Mouse (Mus musculus) midbrain, embryonic 14.5 days (tissue): Measurements from ENCODE around the gene Xrcc6. TPM values are rescaled to one million over a fixed set of nuclear protein-coding genes. Genes with fewer than 3 reads are reported as not detected.

ENCODE experiments used
- ATAC-seq: fragments of 200-750 bp; cut with Nextera tagmentation; 2 replicates; pipeline ENCODE4 v1.8.0; 2017; ENCODE audit warnings: moderate number of reproducible peaks, moderate library complexity; ENCODE audit not compliant: low FRiP score, low TSS enrichment
- DNase-seq: peaks from one replicate; pipeline ENCODE4 v3.0.0-alpha.2; 2015
- H3K27ac ChIP-seq: fragments of 300-500 bp; sonication (generic); replicated peaks from 2 replicates; pipeline ENCODE4 v1.5.1; 2014; ENCODE audit warnings: mild to moderate bottlenecking, low read depth, low read length, moderate library complexity
- H3K27me3 ChIP-seq: fragments of 300-500 bp; sonication (generic); 2 replicates; pipeline ENCODE4 v1.6.1; 2014; ENCODE audit warnings: low read length, control low read depth, mixed read lengths; ENCODE audit not compliant: control insufficient read depth, insufficient read depth
- H3K36me3 ChIP-seq: fragments of 300-500 bp; sonication (generic); 2 replicates; pipeline ENCODE4 v1.6.1; 2014; ENCODE audit warnings: low read length, control low read depth; ENCODE audit not compliant: control insufficient read depth, insufficient read depth
- H3K4me1 ChIP-seq: fragments of 300-500 bp; sonication (generic); 2 replicates; pipeline ENCODE4 v1.6.1; 2014; ENCODE audit warnings: mild to moderate bottlenecking, antibody characterized with exemption, low read length, control low read depth; ENCODE audit not compliant: control insufficient read depth, insufficient read depth
- H3K4me2 ChIP-seq: fragments of 300-500 bp; sonication (generic); 2 replicates; pipeline ENCODE4 v1.6.1; 2014; ENCODE audit warnings: mild to moderate bottlenecking, low read length, moderate library complexity
- H3K4me3 ChIP-seq: fragments of 300-500 bp; sonication (generic); replicated peaks from 2 replicates; pipeline ENCODE4 v1.5.1; 2014; ENCODE audit warnings: low read depth, low read length
- H3K9ac ChIP-seq: fragments of 300-500 bp; sonication (generic); replicated peaks from 2 replicates; pipeline ENCODE4 v1.6.1; 2014; ENCODE audit warnings: mild to moderate bottlenecking, low read length, moderate library complexity
- H3K9me3 ChIP-seq: fragments of 300-500 bp; sonication (generic); 2 replicates; pipeline ENCODE4 v1.6.1; 2016; ENCODE audit warnings: low read length, control low read depth, mixed read lengths; ENCODE audit not compliant: control insufficient read depth
- WGBS: fragments of 180-500 bp; shearing (Covaris S2); extraction: QIAGEN DNeasy Blood & Tissue Kit; methylation state at CpG from one replicate; pipeline ENCODE4 v1.1.7; 2014; 5-methylcytosine and 5-hydroxymethylcytosine counted together
- polyA plus RNA-seq: library from polyadenylated mRNA; unstranded; fragments of >200 nt; fragmentation: Nextera tagmentation; extraction: Ambion mirVana; gene quantifications from 2 replicates; pipeline ENCODE4 v1.2.1, GENCODE M21; 2014

Gene Xrcc6
- polyA plus RNA-seq, 1 experiment from 2014 or later: 36.9 TPM

GRCm38 (mm10) chr15:81949476-81950131 is 38.0 kb upstream of the Xrcc6 start:
- no peaks in the 10 kb centered on the region for H3K4me1 ChIP-seq
- H3K9me3 ChIP-seq: no peaks in the 10 kb centered on the region
- no peak overlapping the region for H3K9ac ChIP-seq
- ATAC-seq (no peak), DNase-seq (no peak)
- H3K27ac ChIP-seq: no peak overlapping the region
- H3K27me3 ChIP-seq: no peaks in the 10 kb centered on the region
- no peak overlapping the region for H3K4me2 ChIP-seq
- peaks cover 60% of the 10 kb centered on the region for H3K36me3 ChIP-seq
- 76% methylated on average over 11 of the region's 11 CpGs for WGBS
- H3K4me3 ChIP-seq: no peak overlapping the region

GRCm38 (mm10) chr15:81950716-81951115 is 36.9 kb upstream of the Xrcc6 start:
- Histone ChIP-seq H3K27me3 (no peaks in the 10 kb centered on the region), H3K4me1 (no peaks in the 10 kb centered on the region), H3K36me3 (peaks cover 68% of the 10 kb centered on the region), H3K9ac (no peak overlapping the region), H3K27ac (no peak overlapping the region), H3K4me2 (no peak overlapping the region), H3K4me3 (no peak overlapping the region), H3K9me3 (no peaks in the 10 kb centered on the region)
- ATAC-seq: no peak
- no peak for DNase-seq
- WGBS: 89% methylated on average over 5 of the region's 5 CpGs

GRCm38 (mm10) chr15:81951159-81951558 is 36.5 kb upstream of the Xrcc6 start:
- no peak overlapping the region for H3K9ac ChIP-seq
- H3K4me2 ChIP-seq: no peak overlapping the region
- peaks cover 68% of the 10 kb centered on the region for H3K36me3 ChIP-seq
- H3K4me1 ChIP-seq: no peaks in the 10 kb centered on the region
- ATAC-seq (no peak), DNase-seq (no peak)
- no peak overlapping the region for H3K27ac ChIP-seq
- WGBS: 94% methylated on average over 9 of the region's 9 CpGs
- no peak overlapping the region for H3K4me3 ChIP-seq
- H3K27me3 ChIP-seq: no peaks in the 10 kb centered on the region
- no peaks in the 10 kb centered on the region for H3K9me3 ChIP-seq

GRCm38 (mm10) chr15:81952310-81952709 is 35.3 kb upstream of the Xrcc6 start:
- Histone ChIP-seq H3K9me3 (no peaks in the 10 kb centered on the region), H3K9ac (no peak overlapping the region), H3K4me1 (no peaks in the 10 kb centered on the region), H3K4me3 (no peak overlapping the region), H3K27ac (no peak overlapping the region), H3K27me3 (no peaks in the 10 kb centered on the region), H3K36me3 (peaks cover 60% of the 10 kb centered on the region), H3K4me2 (no peak overlapping the region)
- WGBS: 86% methylated on average over 4 of the region's 4 CpGs
- ATAC-seq (no peak), DNase-seq (no peak)

- Histone ChIP-seq H3K9ac (no peak overlapping the region), H3K4me3 (no peak overlapping the region), H3K27ac (no peak overlapping the region), H3K4me1 (no peaks in the 10 kb centered on the region), H3K27me3 (no peaks in the 10 kb centered on the region), H3K4me2 (no peak overlapping the region), H3K9me3 (no peaks in the 10 kb centered on the region), H3K36me3 (peaks cover 47% of the 10 kb centered on the region)
- DNase-seq (no peak), ATAC-seq (no peak)
- WGBS: 95% methylated on average over 9 of the region's 9 CpGs
These were observed 33.5 kb upstream of the Xrcc6 start for GRCm38 (mm10) chr15:81954151-81954583.

GRCm38 (mm10) chr15:81954716-81955115 is 32.9 kb upstream of the Xrcc6 start:
- no peak for DNase-seq
- Histone ChIP-seq H3K9ac (no peak overlapping the region), H3K4me2 (no peak overlapping the region), H3K36me3 (peaks cover 41% of the 10 kb centered on the region), H3K27me3 (no peaks in the 10 kb centered on the region), H3K27ac (no peak overlapping the region), H3K9me3 (no peaks in the 10 kb centered on the region), H3K4me3 (no peak overlapping the region), H3K4me1 (no peaks in the 10 kb centered on the region)
- WGBS: 94% methylated on average over 6 of the region's 6 CpGs
- no peak for ATAC-seq

- Histone ChIP-seq H3K4me2 (no peak overlapping the region), H3K9me3 (no peaks in the 10 kb centered on the region), H3K4me3 (no peak overlapping the region), H3K27ac (no peak overlapping the region), H3K36me3 (peaks cover 39% of the 10 kb centered on the region), H3K4me1 (no peaks in the 10 kb centered on the region), H3K27me3 (no peaks in the 10 kb centered on the region), H3K9ac (no peak overlapping the region)
- DNase-seq: no peak
- WGBS: 93% methylated on average over 15 of the region's 15 CpGs
- no peak for ATAC-seq
These were observed 32.2 kb upstream of the Xrcc6 start for GRCm38 (mm10) chr15:81955414-81955813.

- WGBS: 53% methylated on average over 8 of the region's 8 CpGs
- peaks cover 31% of the 10 kb centered on the region for H3K36me3 ChIP-seq
- H3K4me3 ChIP-seq: no peak overlapping the region
- DNase-seq: peak; percentile 51
- no peaks in the 10 kb centered on the region for H3K4me1 ChIP-seq
- no peak for ATAC-seq
- H3K4me2 ChIP-seq: no peak overlapping the region
- no peaks in the 10 kb centered on the region for H3K9me3 ChIP-seq
- no peak overlapping the region for H3K27ac ChIP-seq
- no peak overlapping the region for H3K9ac ChIP-seq
- no peaks in the 10 kb centered on the region for H3K27me3 ChIP-seq
These were observed 31.2 kb upstream of the Xrcc6 start for GRCm38 (mm10) chr15:81956457-81956856.

GRCm38 (mm10) chr15:81957598-81957997 is 30.0 kb upstream of the Xrcc6 start:
- Histone ChIP-seq H3K36me3 (peaks cover 21% of the 10 kb centered on the region), H3K9ac (no peak overlapping the region), H3K4me1 (no peaks in the 10 kb centered on the region), H3K27ac (no peak overlapping the region), H3K27me3 (no peaks in the 10 kb centered on the region), H3K4me3 (no peak overlapping the region), H3K4me2 (no peak overlapping the region), H3K9me3 (no peaks in the 10 kb centered on the region)
- 90% methylated on average over 11 of the region's 11 CpGs for WGBS
- no peak for ATAC-seq
- no peak for DNase-seq
